Mouse (Mus musculus) heart, embryonic 10.5 days (tissue): ENCODE data around the gene Car12. TPM values are rescaled to one million over a fixed set of nuclear protein-coding genes. Genes with fewer than 3 reads are reported as not detected.

Source experiments
- DNase-seq: peaks from one replicate; pipeline ENCODE4 v3.0.0-alpha.2; 2017; ENCODE audit warnings: low spot score
- H3K27ac ChIP-seq: fragments of 300-500 bp; sonication (generic); 2 replicates; pipeline ENCODE4 v1.5.1; 2016; ENCODE audit warnings: mild to moderate bottlenecking
- H3K27me3 ChIP-seq: fragments of 300-500 bp; sonication (generic); 2 replicates; pipeline ENCODE4 v1.6.1; 2016; ENCODE audit warnings: mild to moderate bottlenecking; ENCODE audit not compliant: poor library complexity, insufficient read depth, severe bottlenecking
- H3K36me3 ChIP-seq: fragments of 300-500 bp; sonication (generic); 2 replicates; pipeline ENCODE4 v1.6.1; 2016; ENCODE audit warnings: mild to moderate bottlenecking, moderate library complexity
- H3K4me1 ChIP-seq: fragments of 300-500 bp; sonication (generic); 2 replicates; pipeline ENCODE4 v1.6.1; 2016; ENCODE audit warnings: mild to moderate bottlenecking
- H3K4me3 ChIP-seq: fragments of 300-500 bp; sonication (generic); 2 replicates; pipeline ENCODE4 v1.5.1; 2016; ENCODE audit warnings: mild to moderate bottlenecking, moderate library complexity
- H3K9me3 ChIP-seq: fragments of 300-500 bp; sonication (generic); 2 replicates; pipeline ENCODE4 v1.6.1; 2016; ENCODE audit warnings: mild to moderate bottlenecking, moderate library complexity
- WGBS: fragments of 180-500 bp; shearing (Covaris S2); methylation state at CpG from one replicate; pipeline ENCODE4 v1.1.7; 2016; 5-methylcytosine and 5-hydroxymethylcytosine counted together
- polyA plus RNA-seq: library from polyadenylated mRNA; unstranded; fragments of >200 nt; fragmentation: Nextera tagmentation; extraction: Ambion mirVana; gene quantifications from 2 replicates; pipeline ENCODE4 v1.2.1, GENCODE M21; 2016

Gene Car12
- polyA plus RNA-seq, 1 experiment from 2014 or later, result 1.3 TPM

- WGBS, result 78% methylated on average over 8 of the region's 8 CpGs
Measured at GRCm38 (mm10) chr9:66720686-66721450, 7.4 kb downstream of the Car12 start.

GRCm38 (mm10) chr9:66722187-66722868, 8.8 kb downstream of the Car12 start:
- Histone ChIP-seq H3K27me3 (no peaks in the 10 kb centered on the region), H3K27ac (no peak overlapping the region), H3K9me3 (no peaks in the 10 kb centered on the region), H3K4me1 (peaks cover 5% of the 10 kb centered on the region; the same call in 1 of the 2 replicates), H3K4me3 (no peak overlapping the region), H3K36me3 (no peaks in the 10 kb centered on the region)
- no peak for DNase-seq
- 83% methylated on average over 5 of the region's 5 CpGs for WGBS

More at GRCm38 (mm10) chr9:66720686-66721450, 7.4 kb downstream of the Car12 start:
- no peak overlapping the region for H3K4me3 ChIP-seq
- no peak overlapping the region for H3K27ac ChIP-seq
- no peaks in the 10 kb centered on the region for H3K36me3 ChIP-seq
- H3K9me3 ChIP-seq, result no peaks in the 10 kb centered on the region
- DNase-seq, result no peak
- H3K4me1 ChIP-seq, result no peaks in the 10 kb centered on the region
- H3K27me3 ChIP-seq, result peaks cover 5% of the 10 kb centered on the region; the same call in 1 of the 2 replicates

- no peak overlapping the region for H3K4me3 ChIP-seq
- H3K4me1 ChIP-seq, result peaks cover 5% of the 10 kb centered on the region; the same call in 1 of the 2 replicates
- H3K9me3 ChIP-seq, result no peaks in the 10 kb centered on the region
- no peak for DNase-seq
- WGBS, result 76% methylated on average over 5 of the region's 5 CpGs
- H3K27me3 ChIP-seq, result no peaks in the 10 kb centered on the region
- H3K36me3 ChIP-seq, result no peaks in the 10 kb centered on the region
- no peak overlapping the region for H3K27ac ChIP-seq
Measured at GRCm38 (mm10) chr9:66722869-66723272, 9.4 kb downstream of the Car12 start.

GRCm38 (mm10) chr9:66725591-66725990, 12.1 kb downstream of the Car12 start:
- no peak for DNase-seq
- Histone ChIP-seq H3K36me3 (no peaks in the 10 kb centered on the region), H3K4me1 (peaks cover 5% of the 10 kb centered on the region; the same call in 1 of the 2 replicates), H3K27ac (no peak overlapping the region), H3K9me3 (no peaks in the 10 kb centered on the region), H3K4me3 (no peak overlapping the region), H3K27me3 (no peaks in the 10 kb centered on the region)
- 80% methylated on average over 3 of the region's 3 CpGs for WGBS

- no peak for DNase-seq
- H3K27ac ChIP-seq, result no peak overlapping the region
- H3K36me3 ChIP-seq, result no peaks in the 10 kb centered on the region
- no peak overlapping the region for H3K4me3 ChIP-seq
- 66% methylated on average over 7 of the region's 7 CpGs for WGBS
- H3K27me3 ChIP-seq, result no peaks in the 10 kb centered on the region
- no peaks in the 10 kb centered on the region for H3K9me3 ChIP-seq
- H3K4me1 ChIP-seq, result peaks cover 14% of the 10 kb centered on the region
Measured at GRCm38 (mm10) chr9:66727333-66727732, 13.8 kb downstream of the Car12 start.

GRCm38 (mm10) chr9:66730556-66730955, 17.1 kb downstream of the Car12 start:
- WGBS, result 61% methylated on average over 3 of the region's 3 CpGs
- H3K4me1 ChIP-seq, result peaks cover 25% of the 10 kb centered on the region
- no peak overlapping the region for H3K27ac ChIP-seq
- no peak for DNase-seq
- H3K27me3 ChIP-seq, result no peaks in the 10 kb centered on the region
- no peaks in the 10 kb centered on the region for H3K9me3 ChIP-seq
- no peak overlapping the region for H3K4me3 ChIP-seq
- H3K36me3 ChIP-seq, result no peaks in the 10 kb centered on the region

GRCm38 (mm10) chr9:66731284-66731683, 17.8 kb downstream of the Car12 start:
- no peak for DNase-seq
- 48% methylated on average over 7 of the region's 7 CpGs for WGBS
- no peak overlapping the region for H3K27ac ChIP-seq

GRCm38 (mm10) chr9:66732791-66733691, 19.6 kb downstream of the Car12 start:
- peak overlapping the region; percentile 22; the same call in 1 of the 2 replicates for H3K4me3 ChIP-seq
- H3K27ac ChIP-seq, result no peak overlapping the region
- H3K9me3 ChIP-seq, result no peaks in the 10 kb centered on the region
- no peaks in the 10 kb centered on the region for H3K27me3 ChIP-seq
- H3K36me3 ChIP-seq, result no peaks in the 10 kb centered on the region
- H3K4me1 ChIP-seq, result peaks cover 20% of the 10 kb centered on the region
- DNase-seq, result no peak
- WGBS, result 25% methylated on average over 15 of the region's 15 CpGs

More at GRCm38 (mm10) chr9:66731284-66731683, 17.8 kb downstream of the Car12 start:
- H3K4me1 ChIP-seq, result peaks cover 25% of the 10 kb centered on the region
- H3K9me3 ChIP-seq, result no peaks in the 10 kb centered on the region
- H3K27me3 ChIP-seq, result no peaks in the 10 kb centered on the region
- H3K4me3 ChIP-seq, result no peak overlapping the region
- H3K36me3 ChIP-seq, result no peaks in the 10 kb centered on the region

GRCm38 (mm10) chr9:66734568-66734967, 21.1 kb downstream of the Car12 start:
- Histone ChIP-seq H3K9me3 (no peaks in the 10 kb centered on the region), H3K36me3 (no peaks in the 10 kb centered on the region), H3K27me3 (no peaks in the 10 kb centered on the region), H3K4me3 (no peak overlapping the region), H3K4me1 (peaks cover 20% of the 10 kb centered on the region), H3K27ac (no peak overlapping the region)
- no peak for DNase-seq
- 81% methylated on average over 6 of the region's 6 CpGs for WGBS

- WGBS, result 90% methylated on average over 2 of the region's 2 CpGs
- H3K36me3 ChIP-seq, result no peaks in the 10 kb centered on the region
Measured at GRCm38 (mm10) chr9:66735122-66735521, 21.6 kb downstream of the Car12 start.

GRCm38 (mm10) chr9:66736016-66736415, 22.5 kb downstream of the Car12 start:
- Histone ChIP-seq H3K9me3 (no peaks in the 10 kb centered on the region), H3K27me3 (no peaks in the 10 kb centered on the region), H3K27ac (no peak overlapping the region), H3K4me1 (peaks cover 17% of the 10 kb centered on the region), H3K36me3 (no peaks in the 10 kb centered on the region), H3K4me3 (no peak overlapping the region)
- 72% methylated on average over 3 of the region's 3 CpGs for WGBS
- DNase-seq, result no peak

More at GRCm38 (mm10) chr9:66735122-66735521, 21.6 kb downstream of the Car12 start:
- no peak overlapping the region for H3K4me3 ChIP-seq
- no peak for DNase-seq
- H3K4me1 ChIP-seq, result peaks cover 20% of the 10 kb centered on the region
- H3K27ac ChIP-seq, result no peak overlapping the region
- H3K27me3 ChIP-seq, result no peaks in the 10 kb centered on the region
- H3K9me3 ChIP-seq, result no peaks in the 10 kb centered on the region

GRCm38 (mm10) chr9:66736551-66736950, 23.1 kb downstream of the Car12 start:
- no peak overlapping the region for H3K4me3 ChIP-seq
- no peaks in the 10 kb centered on the region for H3K36me3 ChIP-seq
- no peaks in the 10 kb centered on the region for H3K27me3 ChIP-seq
- 95% methylated on average over 2 of the region's 2 CpGs for WGBS
- DNase-seq, result no peak
- H3K27ac ChIP-seq, result no peak overlapping the region
- H3K4me1 ChIP-seq, result peaks cover 11% of the 10 kb centered on the region
- no peaks in the 10 kb centered on the region for H3K9me3 ChIP-seq
